Mouse (Mus musculus) ES-E14 (cell line): ENCODE data around the gene Asb16.

Source experiments
- HCFC1 ChIP-seq: IDR thresholded peaks from 2 replicates; pipeline ENCODE4 v1.6.1; 2012; ENCODE audit warnings: low read length, inconsistent platforms, borderline replicate concordance; ENCODE audit not compliant: insufficient read depth
- MAFK ChIP-seq: IDR thresholded peaks from 2 replicates; pipeline ENCODE4 v1.6.1; 2014; ENCODE audit warnings: mild to moderate bottlenecking, low read depth, low read length, inconsistent platforms; ENCODE audit not compliant: insufficient read depth
- ZC3H11A ChIP-seq: IDR thresholded peaks from 2 replicates; pipeline ENCODE4 v1.6.1; 2012; ENCODE audit warnings: low read depth, mild to moderate bottlenecking, inconsistent platforms, low read length, borderline replicate concordance
- ZNF384 ChIP-seq: IDR thresholded peaks from 2 replicates; pipeline ENCODE4 v1.6.1; 2012; ENCODE audit warnings: low read depth, low read length, inconsistent platforms

GRCm38 (mm10) chr11:102246273-102246635 is 22.3 kb upstream of the Asb16 start:
- no peak for TF ChIP-seq MAFK
- TF ChIP-seq HCFC1, result no peak
- TF ChIP-seq ZNF384, result no peak
- TF ChIP-seq ZC3H11A, result no peak
